Mouse (Mus musculus) testis, postnatal 10 days (tissue): ENCODE results near the gene Wrnip1.

Experiments
- DNase-seq: peaks from one replicate; pipeline ENCODE4 v3.0.0; 2021; ENCODE audit warnings: low spot score

Wrnip1 gene

DNA sequence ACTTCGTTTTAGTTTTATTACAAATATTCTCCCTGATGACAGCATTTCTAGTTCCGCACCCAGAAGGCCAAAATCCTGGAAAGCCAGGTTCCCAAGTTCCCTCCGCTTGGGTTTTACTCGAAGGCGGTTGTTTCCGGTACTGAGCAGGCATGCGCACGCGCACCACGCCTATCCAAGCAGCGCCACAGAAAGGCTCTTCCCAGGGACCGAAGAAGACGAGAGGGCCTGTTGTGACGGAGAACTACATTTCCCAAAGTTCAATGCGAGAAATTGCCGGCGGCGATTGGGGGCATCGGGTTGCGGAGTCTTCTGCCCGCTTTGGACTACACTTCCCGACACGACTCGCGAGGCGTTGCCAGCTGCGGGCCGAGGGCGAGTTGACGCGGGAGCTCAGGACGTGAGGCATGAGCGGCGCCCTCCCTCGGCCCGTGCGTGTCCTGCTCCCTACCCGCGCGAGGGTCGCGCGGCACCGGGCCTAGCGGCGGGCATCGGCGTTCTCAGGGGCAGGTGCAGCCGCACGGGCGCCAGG, at the start of gene Wrnip1:
Gene Wrnip1, plus strand, starts transcription at position 346 of the 529 bp plus-strand sequence.
- DNase-seq = peak; percentile 93

DNA sequence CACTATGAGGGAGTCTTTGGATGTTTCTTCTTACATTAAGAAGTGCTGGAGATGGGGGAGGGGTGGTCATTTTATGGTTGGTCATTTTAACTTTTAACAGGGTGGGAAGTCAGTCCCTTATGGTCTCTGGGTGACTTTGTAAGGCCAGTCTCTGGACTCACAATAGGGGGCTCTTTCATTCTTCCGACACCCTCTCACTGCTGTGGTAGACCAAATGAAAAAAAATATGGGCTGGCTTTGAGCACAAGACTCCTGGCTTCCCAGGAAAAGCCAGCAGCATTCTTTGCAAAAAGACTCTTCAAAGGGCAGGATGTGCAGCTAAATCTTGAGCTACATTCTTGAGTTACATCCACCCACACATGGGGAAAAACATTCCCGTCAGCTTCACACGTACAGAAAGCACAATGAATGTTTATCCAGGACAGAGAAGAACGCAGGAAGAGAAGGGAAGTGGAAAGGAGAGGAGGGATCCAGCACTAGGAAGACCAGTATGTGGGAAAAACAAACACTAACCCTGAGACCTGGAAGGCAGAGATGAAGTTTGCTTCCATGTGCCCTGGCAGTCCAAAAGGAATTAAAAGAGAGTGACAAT, 49.7 kb upstream of the Wrnip1 start:
- no peak for DNase-seq

DNA sequence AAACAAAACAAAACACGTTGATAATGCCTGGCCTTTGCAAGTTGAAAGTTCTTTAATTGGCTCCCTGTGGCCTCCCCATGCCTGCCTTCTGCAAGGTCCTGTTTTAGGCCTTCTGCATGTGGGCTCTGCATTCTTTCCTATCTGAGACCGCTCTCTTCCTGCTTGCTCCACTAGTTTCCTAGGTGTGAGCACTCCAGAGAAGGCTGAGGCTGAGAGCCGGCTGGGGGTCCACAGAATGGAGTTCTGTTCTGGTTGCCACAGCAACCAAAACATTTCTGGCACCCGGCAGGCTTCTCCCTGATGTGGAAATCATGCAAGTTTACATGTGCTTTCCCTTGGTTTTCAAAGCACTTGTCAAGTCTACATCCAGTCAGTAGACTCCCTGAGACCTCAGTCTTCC, 42.8 kb upstream of the Wrnip1 start:
- DNase-seq = no peak

DNA sequence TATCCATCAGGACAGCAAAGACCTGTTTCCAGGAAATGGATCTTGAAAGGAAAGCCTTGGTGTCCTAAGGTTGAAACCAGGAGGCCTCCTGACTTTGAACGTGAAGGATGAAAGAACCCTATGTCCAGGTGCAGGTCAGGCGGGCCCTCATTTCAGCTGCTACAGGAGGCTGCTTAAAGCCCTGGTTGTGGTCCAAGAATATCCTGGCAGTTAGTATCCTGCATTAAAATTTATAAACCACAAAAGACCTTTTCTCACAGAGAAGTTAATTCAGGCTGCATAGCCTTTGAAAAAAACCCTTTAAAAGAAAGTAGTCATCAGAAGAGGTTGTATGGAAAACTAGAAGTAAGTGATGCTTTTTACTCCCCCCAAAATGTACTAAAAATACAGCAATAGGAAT, 41.0 kb upstream of the Wrnip1 start:
- DNase-seq = no peak

DNA sequence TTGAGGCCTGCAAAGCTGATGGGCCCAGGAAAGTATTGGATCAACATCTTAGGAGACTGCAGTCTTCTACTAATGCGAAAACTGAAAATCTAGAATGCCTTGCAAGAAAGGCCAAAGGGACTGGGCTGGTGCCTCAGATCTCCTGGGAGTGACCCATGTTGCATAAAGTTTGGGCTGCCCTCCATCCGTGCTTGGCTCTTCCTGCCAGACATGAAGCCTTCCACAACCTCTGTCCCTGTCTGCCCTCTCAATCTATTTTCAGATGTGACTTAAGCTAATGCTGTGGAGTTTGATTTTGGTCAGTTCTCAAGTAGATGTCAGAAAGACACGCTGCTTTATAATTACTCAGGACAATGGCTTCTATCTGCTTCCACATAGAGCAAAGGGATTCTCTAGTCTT, 38.7 kb upstream of the Wrnip1 start:
- DNase-seq = no peak

DNA sequence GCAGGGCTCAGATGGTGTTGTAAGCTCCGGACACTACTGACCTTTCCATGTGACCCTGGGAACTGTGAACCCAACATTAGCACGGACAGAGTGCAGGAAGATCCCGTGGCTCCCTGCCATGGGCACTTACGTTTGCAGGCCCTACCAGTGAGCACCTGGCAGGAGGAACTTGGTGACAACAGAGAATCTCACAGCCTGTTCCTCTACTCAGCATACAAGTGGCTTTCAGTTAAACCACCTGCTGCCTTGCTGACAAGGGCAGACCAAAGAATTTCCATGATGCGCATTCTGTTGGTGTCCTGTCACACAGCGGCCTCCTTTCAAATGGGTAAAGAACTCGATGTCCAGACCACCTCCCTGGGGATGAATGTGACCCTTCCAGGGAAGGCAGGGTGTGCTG, 37.4 kb upstream of the Wrnip1 start:
- DNase-seq = no peak

DNA sequence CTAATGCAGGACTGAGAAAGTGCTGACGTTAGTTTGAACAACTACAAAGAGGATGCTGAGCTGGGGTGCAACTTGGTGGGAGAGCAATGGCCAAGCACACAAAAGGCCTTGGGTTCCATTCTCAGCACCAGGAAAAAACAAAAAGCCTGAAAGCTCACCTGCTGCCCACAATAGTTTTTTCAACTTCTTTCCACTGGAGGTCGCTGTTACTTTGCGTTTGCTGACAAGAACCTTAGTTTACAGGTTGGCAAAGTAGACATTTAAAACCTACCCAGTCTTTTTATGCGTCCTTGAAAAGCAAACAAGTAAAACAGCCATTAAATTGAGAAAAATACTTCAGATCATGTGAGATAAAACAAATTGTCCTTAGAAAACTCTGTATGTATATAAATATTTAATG, 33.7 kb upstream of the Wrnip1 start:
- DNase-seq = peak; percentile 48

DNA sequence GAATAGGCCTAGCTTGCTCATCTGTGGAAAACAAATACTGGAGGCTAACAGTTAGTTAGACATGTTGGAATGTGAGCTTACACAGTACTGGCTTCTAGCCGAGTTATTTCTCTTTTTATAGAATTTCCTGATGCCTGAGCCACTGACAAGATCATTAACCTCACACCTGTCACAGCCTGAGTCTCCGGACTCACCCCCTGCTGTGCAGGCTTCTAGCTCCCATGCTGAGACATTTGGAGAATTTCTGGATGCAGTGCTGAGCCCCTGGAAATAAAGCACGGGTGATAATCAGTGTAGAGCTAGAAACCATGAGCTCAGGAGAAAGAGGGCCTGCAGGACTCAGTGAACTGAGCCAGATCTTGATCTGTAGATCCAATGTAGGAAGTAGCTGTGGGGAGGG, 31.9 kb upstream of the Wrnip1 start:
- DNase-seq = no peak

DNA sequence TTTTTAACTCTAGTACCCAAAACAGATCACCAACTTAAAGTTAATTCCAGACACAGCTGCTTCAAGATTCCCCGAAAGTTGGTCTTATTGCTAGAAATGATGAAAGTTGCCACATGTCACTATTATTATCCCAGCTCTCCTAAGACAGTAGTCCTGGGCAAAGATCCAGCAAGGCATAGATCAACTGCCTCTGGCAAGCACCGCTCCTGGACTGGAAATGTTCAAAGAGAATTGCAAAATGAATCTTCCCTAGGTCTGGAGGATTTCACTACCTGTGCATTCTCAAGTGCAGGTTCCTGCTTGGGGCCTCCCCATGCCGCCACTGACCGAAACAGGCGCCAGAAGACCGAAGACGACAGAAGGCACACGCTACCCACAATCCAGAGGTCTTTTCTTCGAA, 25.9 kb upstream of the Wrnip1 start:
- no peak for DNase-seq

DNA sequence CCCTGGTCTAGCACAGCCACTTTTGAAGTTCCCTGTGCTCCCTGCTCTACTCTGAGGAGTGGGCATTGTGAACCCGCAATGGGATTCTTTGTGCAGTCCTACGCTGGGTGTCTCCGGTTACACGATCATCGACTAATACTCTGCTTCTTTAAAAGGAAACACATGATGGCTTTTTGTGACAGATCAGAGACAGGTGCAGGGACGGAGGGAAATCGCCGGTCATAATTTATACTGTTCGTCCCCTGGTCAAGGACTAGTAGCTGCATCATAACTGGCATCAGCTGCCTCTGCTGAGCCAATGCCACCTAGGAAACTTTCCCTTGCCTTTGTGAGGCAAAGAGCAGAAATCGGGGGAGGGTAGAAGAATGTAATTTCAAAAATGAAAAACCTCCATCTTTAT, 25.5 kb upstream of the Wrnip1 start:
- no peak for DNase-seq

DNA sequence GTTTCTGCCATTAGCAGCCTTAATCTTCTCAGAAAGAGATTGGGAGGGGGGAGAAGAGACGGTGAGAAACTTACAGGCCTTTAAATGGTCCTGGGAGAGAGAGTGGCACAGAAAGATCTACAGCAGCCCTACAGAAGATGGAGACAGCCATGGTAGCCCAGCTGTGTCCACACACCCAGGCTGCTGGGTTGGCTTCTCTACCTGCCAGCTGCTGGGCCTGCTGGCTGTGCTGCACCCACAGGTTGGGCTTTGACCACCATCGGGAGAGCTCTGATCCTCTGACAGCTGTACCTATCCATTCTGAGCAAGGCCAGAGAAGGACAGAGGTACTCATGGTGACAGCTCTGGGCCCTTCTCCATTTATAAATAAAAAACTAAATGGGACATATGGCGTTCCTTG, 23.0 kb upstream of the Wrnip1 start:
- DNase-seq = no peak

DNA sequence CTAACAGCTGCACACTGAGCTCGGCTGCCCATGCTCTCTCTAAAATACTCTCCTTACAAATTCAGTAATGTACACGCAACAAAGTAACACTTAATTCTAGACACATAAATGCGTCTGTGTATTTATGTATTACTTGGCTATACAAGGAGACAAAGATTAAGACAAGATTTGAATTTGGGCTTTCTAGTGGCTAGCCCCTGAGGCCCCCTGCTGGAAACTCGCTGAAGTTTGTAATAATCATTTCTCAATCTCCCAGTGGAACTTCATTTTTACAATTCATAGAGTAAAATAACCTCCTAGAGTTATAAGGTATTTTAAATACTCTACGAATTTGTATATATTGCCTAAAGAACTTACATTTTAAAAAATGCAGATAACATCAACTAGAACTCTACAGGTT, 18.8 kb upstream of the Wrnip1 start:
- no peak for DNase-seq

DNA sequence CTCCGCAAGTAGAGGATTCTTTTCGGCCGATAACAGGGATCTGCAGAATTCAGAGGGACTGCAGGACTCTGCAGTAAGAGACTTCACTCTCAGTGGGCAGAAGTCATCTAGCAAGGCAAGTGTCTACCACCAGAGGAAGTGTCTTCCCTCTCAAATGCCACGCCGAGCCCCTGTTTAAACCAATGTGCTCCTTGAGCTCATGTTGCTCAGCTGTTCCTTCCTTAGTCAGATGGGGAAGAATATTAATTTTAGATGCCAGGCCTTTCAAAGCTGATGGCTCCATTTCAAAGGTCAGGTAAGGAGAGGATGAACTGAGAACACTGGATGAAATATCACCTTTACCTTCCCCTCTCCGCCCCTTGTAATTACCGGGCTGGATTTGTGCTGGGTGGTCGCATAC, 18.0 kb upstream of the Wrnip1 start, which contains the start of gene Mylk4:
Gene Mylk4, minus strand, starts transcription at position 139 of the 400 bp plus-strand sequence.
- no peak for DNase-seq

DNA sequence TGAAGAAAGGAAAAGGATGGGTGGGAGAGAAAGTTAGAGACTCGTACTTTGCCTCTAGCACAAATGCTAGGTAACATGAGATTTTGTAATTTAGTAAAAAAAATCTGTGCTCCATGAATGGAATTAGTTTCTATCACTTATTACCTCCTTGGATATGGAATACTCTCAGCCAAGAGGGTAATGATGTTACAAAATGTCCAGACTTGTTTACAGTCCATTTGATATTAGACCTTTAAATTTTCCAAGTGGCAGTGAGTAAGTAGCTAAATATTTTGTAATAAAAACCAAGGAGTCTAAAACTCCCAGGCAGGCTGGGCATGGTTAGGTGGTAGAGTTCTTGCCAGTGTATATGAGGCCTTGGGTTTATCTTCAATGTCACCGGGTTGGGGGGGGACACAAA, 14.3 kb upstream of the Wrnip1 start:
- no peak for DNase-seq

DNA sequence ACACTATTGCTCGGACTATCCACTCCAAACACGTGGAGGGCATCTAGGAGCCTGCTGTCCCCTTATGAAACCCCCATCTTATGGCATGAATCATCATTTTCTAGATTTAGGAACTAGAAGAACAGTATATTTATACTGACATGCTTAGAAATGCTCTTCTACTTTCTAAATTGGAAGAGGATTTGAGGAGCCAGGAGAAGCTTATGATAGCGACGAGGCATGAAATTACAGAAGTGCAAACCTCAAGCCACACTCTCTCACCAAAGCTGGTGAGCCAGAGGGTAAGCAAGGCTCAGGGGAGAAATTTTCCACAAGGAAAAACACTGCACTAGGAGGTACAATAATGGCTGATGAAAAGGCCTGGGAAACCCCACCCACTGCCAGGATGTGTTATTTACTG, 12.1 kb upstream of the Wrnip1 start:
- no peak for DNase-seq

DNA sequence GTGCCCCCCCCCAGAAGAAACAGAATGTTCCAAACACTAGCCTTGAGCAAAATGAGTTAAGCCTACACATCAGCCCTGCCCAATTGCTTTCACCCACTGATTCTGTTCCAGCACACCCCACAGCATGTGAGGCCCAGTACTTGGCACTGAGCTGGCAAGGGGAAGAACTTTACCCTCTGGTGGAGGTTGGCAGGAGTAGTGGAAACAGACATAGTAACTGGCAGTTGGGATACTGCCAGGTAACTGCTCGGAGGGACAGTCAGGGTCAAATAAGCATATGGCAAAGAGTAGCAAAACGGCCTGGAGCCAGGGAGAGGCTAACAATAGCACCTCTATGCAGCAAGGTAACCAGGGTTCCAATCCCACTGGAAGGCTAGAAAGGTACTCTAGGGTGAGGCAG, 7.2 kb upstream of the Wrnip1 start:
- no peak for DNase-seq

DNA sequence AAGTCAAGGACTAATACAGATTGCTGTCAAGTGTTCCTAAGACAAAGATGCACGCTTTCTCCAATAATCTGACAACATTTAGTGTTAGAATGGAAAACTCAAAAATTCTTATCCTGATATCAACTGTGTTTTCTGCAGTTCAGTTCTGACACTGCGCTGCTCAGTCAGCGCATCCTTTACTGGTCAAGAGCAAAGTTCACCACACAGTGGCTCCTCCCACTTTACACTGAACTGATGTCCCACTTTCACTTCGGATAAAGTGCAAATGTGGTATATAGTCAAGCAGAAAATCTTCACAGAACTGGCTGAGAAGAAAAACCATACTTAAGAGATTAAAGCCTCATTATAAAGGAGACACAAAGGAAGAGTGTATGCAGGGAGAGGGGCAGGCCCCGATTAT, 6.7 kb upstream of the Wrnip1 start:
- DNase-seq = no peak

DNA sequence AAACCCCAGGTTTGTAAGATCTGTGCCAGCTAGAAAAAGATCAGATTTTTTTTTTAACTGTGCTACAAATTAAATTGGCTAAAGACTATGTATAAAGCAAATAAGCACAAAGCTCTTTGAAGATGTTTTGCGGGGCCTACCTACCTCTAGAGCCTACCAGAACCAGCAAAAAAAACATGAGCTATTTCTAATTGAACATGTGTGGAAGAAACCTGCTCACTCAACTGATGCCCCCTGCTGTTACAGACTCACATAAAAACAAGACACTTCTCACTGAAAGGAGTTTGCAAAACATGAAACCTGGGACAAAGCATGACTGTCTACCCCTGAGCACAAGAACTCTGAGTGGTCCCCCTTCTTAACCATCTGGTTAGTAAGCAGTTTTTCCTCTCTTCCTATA, 4.8 kb upstream of the Wrnip1 start:
- no peak for DNase-seq

DNA sequence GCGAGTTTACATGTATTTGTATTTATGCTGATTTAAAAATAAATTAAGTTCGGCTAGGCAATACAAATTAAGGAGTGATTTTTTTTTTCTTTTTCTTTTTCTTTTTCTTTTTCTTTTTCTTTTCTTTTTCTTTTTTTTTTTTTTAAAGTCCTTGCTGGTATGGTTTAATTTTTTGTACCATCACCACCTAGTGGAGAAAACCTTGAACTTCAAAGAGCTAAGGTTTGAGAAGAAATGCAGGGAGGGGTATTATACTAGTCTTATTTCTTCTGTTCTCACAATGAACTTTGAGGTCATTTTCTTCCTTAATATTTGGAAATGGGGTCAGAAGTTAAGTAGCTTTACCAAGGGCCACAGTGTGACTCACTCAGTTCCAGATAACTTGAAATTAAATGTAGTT, 2.7 kb upstream of the Wrnip1 start:
- no peak for DNase-seq

DNA sequence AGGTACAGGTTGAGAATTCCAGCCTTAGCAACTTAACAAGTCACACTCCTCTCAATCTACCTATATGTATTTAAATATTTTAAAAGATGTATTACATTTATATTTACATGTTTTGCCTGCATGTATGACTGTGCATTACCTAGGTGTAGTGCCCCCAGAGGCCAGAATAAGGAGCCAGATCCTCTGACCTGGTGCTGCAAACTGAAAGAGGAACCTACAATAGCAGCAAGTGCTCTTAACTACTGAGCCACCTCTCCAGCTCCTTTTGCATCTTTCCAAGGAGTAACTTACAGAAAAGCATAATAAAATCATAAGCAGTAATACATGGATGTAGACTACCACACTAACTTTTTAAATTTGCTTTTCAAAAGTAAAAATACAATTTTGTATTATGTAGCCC, 979 bp upstream of the Wrnip1 start:
- DNase-seq = no peak

DNA sequence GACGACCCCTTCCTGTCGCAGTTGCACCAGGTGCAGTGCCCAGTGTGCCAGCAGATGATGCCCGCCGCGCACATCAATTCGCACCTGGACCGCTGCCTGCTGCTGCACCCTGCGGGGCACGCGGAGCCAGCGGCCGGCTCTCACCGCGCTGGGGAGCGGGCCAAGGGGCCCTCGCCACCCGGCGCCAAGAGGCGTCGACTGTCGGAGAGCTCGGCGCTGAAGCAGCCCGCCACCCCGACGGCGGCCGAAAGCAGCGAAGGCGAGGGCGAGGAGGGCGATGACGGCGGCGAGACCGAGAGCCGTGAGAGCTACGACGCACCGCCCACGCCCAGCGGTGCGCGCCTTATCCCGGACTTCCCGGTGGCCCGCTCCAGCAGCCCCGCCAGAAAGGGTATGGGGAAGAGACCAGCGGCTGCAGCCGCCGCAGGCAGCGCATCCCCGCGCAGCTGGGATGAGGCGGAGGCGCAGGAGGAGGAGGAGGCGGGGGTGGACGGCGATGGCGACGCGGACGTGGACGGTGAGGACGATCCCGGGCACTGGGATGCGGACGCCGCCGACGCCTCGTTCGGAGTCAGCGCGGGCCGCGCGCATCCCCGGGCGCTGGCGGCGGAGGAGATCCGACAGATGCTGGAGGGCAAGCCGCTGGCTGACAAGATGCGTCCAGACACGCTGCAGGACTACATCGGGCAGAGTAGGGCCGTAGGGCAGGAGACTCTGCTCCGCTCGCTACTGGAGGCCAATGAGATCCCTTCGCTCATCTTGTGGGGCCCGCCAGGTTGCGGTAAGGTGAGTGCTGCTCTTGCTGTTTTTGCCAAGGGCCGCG, 632 bp downstream of the Wrnip1 start, which contains the start of gene D930007J09Rik:
Gene D930007J09Rik, minus strand, starts transcription at position 591 of the 823 bp plus-strand sequence.
- peak; percentile 68 for DNase-seq

DNA sequence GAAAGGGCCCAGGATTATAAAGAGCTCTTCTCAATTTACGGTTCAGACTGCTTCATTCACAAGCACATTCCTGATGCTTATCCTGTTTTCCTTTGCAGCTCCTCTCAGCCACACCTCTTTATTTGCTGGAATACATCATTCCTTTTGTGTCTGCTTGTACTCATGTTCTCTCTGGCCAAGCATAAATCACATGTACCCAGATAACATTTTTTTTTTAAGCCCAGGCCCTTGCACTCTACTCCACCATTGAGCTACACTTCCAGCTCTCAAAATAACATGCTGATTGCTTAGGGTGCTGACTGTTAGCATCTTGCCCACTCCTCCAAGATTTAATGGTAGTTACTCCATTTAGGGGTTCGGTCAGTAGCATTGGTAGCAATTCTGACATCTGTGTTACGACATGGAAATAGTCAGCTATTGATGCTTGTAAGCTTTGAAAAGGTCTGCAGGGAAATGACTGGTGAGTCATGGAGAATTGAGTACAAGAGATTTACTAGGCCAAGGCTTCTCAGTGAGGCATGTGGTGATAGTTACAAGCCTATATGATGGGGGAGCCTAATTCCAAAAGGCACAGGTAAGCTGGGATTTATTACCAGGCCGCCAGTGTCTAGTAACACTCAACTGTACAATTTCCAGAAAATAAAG, 2.0 kb downstream of the Wrnip1 start:
- DNase-seq = no peak

DNA sequence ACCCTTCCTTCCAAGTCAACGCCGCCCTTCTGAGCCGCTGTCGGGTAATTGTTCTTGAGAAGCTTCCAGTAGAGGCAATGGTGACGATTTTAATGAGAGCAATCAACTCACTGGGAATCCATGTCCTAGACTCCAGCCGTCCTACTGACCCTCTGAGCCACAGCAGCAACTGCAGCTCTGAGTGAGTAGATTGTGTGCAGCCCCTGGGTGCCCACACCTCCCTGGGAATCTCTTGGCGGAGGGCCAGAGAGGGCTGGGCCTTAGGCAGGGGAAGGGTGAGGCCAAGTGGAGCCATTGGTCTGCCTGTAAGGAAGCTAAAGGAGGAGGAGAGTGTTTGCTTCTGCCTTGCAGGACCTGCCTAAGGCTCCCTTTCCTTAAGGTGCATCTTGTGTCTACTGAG, 5.0 kb downstream of the Wrnip1 start:
- DNase-seq = peak; percentile 67
